Mouse (Mus musculus) heart, embryonic 13.5 days (tissue): ENCODE data around the gene Gm10447. TPM values are rescaled to one million over a fixed set of nuclear protein-coding genes. Genes with fewer than 3 reads are reported as not detected.
A peak's percentile ranks its signal among the peaks of the same experiment; 100 is the strongest.

Experiments
- ATAC-seq: fragments of 200-750 bp; cut with Nextera tagmentation; 2 replicates; pipeline ENCODE4 v1.8.0; 2017; ENCODE audit warnings: moderate TSS enrichment; ENCODE audit not compliant: insufficient number of reproducible peaks, low FRiP score, low TSS enrichment; ENCODE audit errors: extremely low read depth
- H3K27ac ChIP-seq: fragments of 300-500 bp; sonication (generic); replicated peaks from 2 replicates; pipeline ENCODE4 v1.5.1; 2015; ENCODE audit warnings: moderate library complexity, mild to moderate bottlenecking, inconsistent platforms
- H3K27me3 ChIP-seq: fragments of 300-500 bp; sonication (generic); replicated peaks from 2 replicates; pipeline ENCODE4 v1.6.1; 2015; ENCODE audit warnings: mild to moderate bottlenecking, inconsistent platforms
- H3K36me3 ChIP-seq: fragments of 300-500 bp; sonication (generic); 2 replicates; pipeline ENCODE4 v1.6.1; 2015; ENCODE audit warnings: mild to moderate bottlenecking, inconsistent platforms
- H3K4me1 ChIP-seq: fragments of 300-500 bp; sonication (generic); 2 replicates; pipeline ENCODE4 v1.6.1; 2015; ENCODE audit warnings: inconsistent platforms
- H3K4me2 ChIP-seq: fragments of 300-500 bp; sonication (generic); 2 replicates; pipeline ENCODE4 v1.6.1; 2015; ENCODE audit warnings: inconsistent platforms, mild to moderate bottlenecking, moderate library complexity
- H3K4me3 ChIP-seq: fragments of 300-500 bp; sonication (generic); 2 replicates; pipeline ENCODE4 v1.5.1; 2015; ENCODE audit warnings: moderate library complexity, mild to moderate bottlenecking, inconsistent platforms
- H3K9ac ChIP-seq: fragments of 300-500 bp; sonication (generic); 2 replicates; pipeline ENCODE4 v1.6.1; 2015; ENCODE audit warnings: inconsistent platforms, mild to moderate bottlenecking, moderate library complexity
- H3K9me3 ChIP-seq: fragments of 300-500 bp; sonication (generic); 2 replicates; pipeline ENCODE4 v1.6.1; 2016; ENCODE audit warnings: inconsistent platforms
- WGBS: fragments of 180-500 bp; shearing (Covaris S2); methylation state at CpG from one replicate; pipeline ENCODE4 v1.1.7; 2015; ENCODE audit warnings: mixed read lengths; 5-methylcytosine and 5-hydroxymethylcytosine counted together
- microRNA-seq: library from miRNA; unstranded; fragments of <30 nt; microRNA quantifications from one replicate; pipeline ENCODE4, GENCODE M21; 2016
- polyA plus RNA-seq: library from polyadenylated mRNA; unstranded; fragments of >200 nt; fragmentation: Nextera tagmentation; extraction: Ambion mirVana; gene quantifications from 2 replicates; pipeline ENCODE4 v1.2.1, GENCODE M21; 2015

Gene Gm10447
- polyA plus RNA-seq, 1 experiment from 2014 or later, result 0.09 TPM

- H3K4me3 ChIP-seq, result no peak overlapping the region
- peaks cover 41% of the 10 kb centered on the region for H3K36me3 ChIP-seq
- H3K9ac ChIP-seq, result no peak overlapping the region
- H3K27me3 ChIP-seq, result no peaks in the 10 kb centered on the region
- H3K27ac ChIP-seq, result peak overlapping the region; percentile 33
- no peaks in the 10 kb centered on the region for H3K9me3 ChIP-seq
- WGBS, result 51% methylated on average over 2 of the region's 2 CpGs
- peaks cover 19% of the 10 kb centered on the region for H3K4me1 ChIP-seq
- ATAC-seq, result no peak
- no peak overlapping the region for H3K4me2 ChIP-seq
Measured at GRCm38 (mm10) chr11:53424826-53425225, 32.1 kb downstream of the Gm10447 start.

DNA sequence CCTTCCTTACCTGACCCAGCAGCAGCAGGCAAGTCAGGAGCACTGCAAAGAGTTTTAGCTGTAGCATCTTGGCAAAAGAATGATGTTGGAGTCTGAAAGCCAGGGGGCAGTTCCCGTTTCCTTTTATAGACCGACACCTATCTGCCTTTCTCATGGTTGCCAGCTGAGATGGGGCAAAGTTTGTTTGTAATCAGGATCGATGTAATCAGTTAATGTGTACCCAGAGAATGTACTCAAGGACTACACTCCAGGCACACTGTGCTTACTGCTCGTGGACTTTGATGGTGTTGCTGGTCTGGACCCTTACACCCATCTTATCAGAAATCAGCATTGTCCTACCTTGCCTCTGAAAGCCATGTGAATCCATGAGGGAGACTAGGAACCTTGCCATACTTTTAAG, 33.9 kb downstream of the Gm10447 start, which contains the start of gene Leap2:
Leap2 (minus strand) TSS at position 135 of the 400 bp plus-strand sequence.
- ATAC-seq, result no peak
- H3K9ac ChIP-seq, result no peak within 1 kb of the TSS
- peaks cover 11% of the 10 kb centered on the region for H3K4me1 ChIP-seq
- H3K4me2 ChIP-seq, result no peak within 1 kb of the TSS
- no peaks in the 10 kb centered on the region for H3K9me3 ChIP-seq
- no peak within 1 kb of the TSS for H3K4me3 ChIP-seq
- 83% methylated on average over 4 of the region's 4 CpGs for WGBS
- H3K27me3 ChIP-seq, result no peaks in the 10 kb centered on the region
- peaks cover 43% of the 10 kb centered on the region for H3K36me3 ChIP-seq
- H3K27ac ChIP-seq, result no peak within 1 kb of the TSS

- H3K9me3 ChIP-seq, result no peaks in the 10 kb centered on the region
- no peak overlapping the region for H3K27ac ChIP-seq
- no peaks in the 10 kb centered on the region for H3K4me1 ChIP-seq
- peaks cover 88% of the 10 kb centered on the region for H3K36me3 ChIP-seq
- no peak overlapping the region for H3K4me3 ChIP-seq
- H3K27me3 ChIP-seq, result no peaks in the 10 kb centered on the region
- no peak overlapping the region for H3K9ac ChIP-seq
- H3K4me2 ChIP-seq, result no peak overlapping the region
- ATAC-seq, result no peak
Measured at GRCm38 (mm10) chr11:53418048-53418447, 38.9 kb downstream of the Gm10447 start.

GRCm38 (mm10) chr11:53413871-53414270, 43.0 kb downstream of the Gm10447 start:
- Histone ChIP-seq H3K9me3 (no peaks in the 10 kb centered on the region), H3K27me3 (no peaks in the 10 kb centered on the region), H3K36me3 (peaks cover 96% of the 10 kb centered on the region), H3K4me2 (no peak overlapping the region), H3K9ac (no peak overlapping the region), H3K4me3 (no peak overlapping the region), H3K27ac (no peak overlapping the region), H3K4me1 (no peaks in the 10 kb centered on the region)
- WGBS, result 81% methylated on average over 4 of the region's 4 CpGs
- ATAC-seq, result no peak

DNA sequence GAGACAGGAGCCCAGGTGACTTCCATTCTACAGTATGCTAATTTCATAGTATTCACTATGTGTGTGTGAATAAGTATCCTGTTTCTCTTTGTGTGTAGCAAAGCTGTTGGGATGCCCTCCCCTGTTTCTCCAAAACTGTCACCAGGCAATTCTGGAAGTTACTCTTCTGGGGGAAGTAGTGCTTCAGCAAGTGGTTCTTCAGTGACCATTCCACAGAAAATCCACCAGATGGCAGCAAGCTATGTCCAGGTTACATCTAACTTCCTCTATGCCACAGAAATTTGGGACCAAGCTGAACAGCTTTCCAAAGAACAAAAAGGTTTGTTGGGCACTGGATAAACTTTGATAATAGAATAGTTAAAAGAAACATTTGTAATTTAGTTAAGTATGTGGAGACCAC, 45.2 kb downstream of the Gm10447 start:
- no peak for ATAC-seq
- Histone ChIP-seq H3K4me1 (no peaks in the 10 kb centered on the region), H3K9ac (no peak overlapping the region), H3K36me3 (peaks cover 95% of the 10 kb centered on the region), H3K4me3 (no peak overlapping the region), H3K4me2 (no peak overlapping the region), H3K9me3 (no peaks in the 10 kb centered on the region), H3K27me3 (no peaks in the 10 kb centered on the region), H3K27ac (no peak overlapping the region)

Small RNAs within 50 kb of the gene (microRNA-seq; reads per million reads assigned to microRNA genes)
- not detected for gene Mir6920

Other genes starting within 250 kb of the Gm10447 start
- 61.3 and 63.2 TPM in 2 replicates for gene Hspa4, start 156.7 kb downstream of the Gm10447 start, polyA plus RNA-seq
- 13.6 and 15.8 TPM in 2 replicates for gene Zcchc10, start 132.4 kb downstream of the Gm10447 start, polyA plus RNA-seq
- gene Aff4, start 106.3 kb downstream of the Gm10447 start, polyA plus RNA-seq, result 31.2 and 38.7 TPM in 2 replicates
- 0.51 TPM in 2 replicates for gene Leap2, start 33.9 kb downstream of the Gm10447 start, polyA plus RNA-seq
- gene Uqcrq, start 26.3 kb downstream of the Gm10447 start, polyA plus RNA-seq, result 1,048 and 1,267 TPM in 2 replicates
- gene Gdf9, start 26.1 kb downstream of the Gm10447 start, polyA plus RNA-seq, result 0.91 and 1.2 TPM in 2 replicates
- gene Shroom1, start 95 bp upstream of the Gm10447 start, polyA plus RNA-seq, result 3.0 TPM in 2 replicates
- gene Gm9837, start 13.4 kb upstream of the Gm10447 start, polyA plus RNA-seq, result not detected in 2 replicates
- gene Gm9945, start 23.1 kb upstream of the Gm10447 start, polyA plus RNA-seq, result not detected in 2 replicates
- gene Sowaha, start 23.2 kb upstream of the Gm10447 start, polyA plus RNA-seq, result 0.27 and 0.47 TPM in 2 replicates
- 18.0 and 18.3 TPM in 2 replicates for gene Sept8, start 62.1 kb upstream of the Gm10447 start, polyA plus RNA-seq
- 37.3 and 41.5 TPM in 2 replicates for gene Kif3a, start 110.3 kb upstream of the Gm10447 start, polyA plus RNA-seq
- 0.40 and 0.79 TPM in 2 replicates for gene Il4, start 161.6 kb upstream of the Gm10447 start, polyA plus RNA-seq
- gene Il13, start 177.6 kb upstream of the Gm10447 start, polyA plus RNA-seq, result not detected in 2 replicates